Mouse (Mus musculus): ENCODE measurements at regions not wholly inside any gene's neighbourhood (a gene's known extent, or its start where the extent isn't known, plus 50 kb on each side); places are given as distances from the start of the nearest gene placed in this dataset.

DNA sequence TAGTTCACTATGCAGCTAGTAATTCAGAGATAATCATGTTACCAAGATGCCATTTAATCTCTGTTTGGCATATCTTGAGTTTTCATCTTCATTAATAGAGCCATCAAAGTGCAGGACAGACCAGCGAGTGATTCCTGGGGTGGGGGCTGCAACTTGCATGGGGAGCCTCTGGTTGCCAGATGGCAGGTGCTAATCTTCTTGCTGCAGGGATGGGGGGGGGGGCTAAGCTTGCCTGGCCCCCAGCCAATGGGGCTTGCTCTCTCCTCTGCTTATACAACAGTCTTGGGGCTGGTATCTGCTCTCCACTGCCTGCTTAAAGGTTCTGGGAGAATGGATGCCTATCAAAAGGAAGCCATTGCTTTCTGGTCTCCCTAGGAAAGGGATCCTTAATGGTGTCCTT lies 88.0 kb upstream of the Nr2f2 start:
- no peak for DNase-seq

DNA sequence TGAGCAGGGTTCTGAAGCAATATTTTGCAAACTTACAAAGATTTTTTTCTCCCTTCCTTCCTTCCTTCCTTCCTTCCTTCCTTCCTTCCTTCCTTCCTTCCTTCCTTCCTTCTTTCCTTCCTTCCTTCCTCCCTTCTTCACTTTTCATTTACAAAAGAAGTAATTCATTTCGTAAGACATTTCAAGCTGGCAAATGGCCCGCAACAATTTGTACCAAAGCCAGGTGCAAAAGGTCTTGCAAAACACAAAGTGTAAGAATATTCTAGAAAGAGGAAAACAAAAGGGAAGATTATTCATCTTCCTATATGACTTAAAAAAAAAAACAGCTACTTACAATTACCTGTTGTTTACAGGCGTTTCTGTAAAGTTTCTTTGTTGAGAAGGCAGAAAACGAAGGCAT lies 86.3 kb upstream of the Nr2f2 start:
- peak in 1 of 2 experiments; percentile 48 for DNase-seq

- DNase-seq, result no peak
Measured at GRCm38 (mm10) chr7:70438908-70439307, 72.4 kb upstream of the Nr2f2 start.

GRCm38 (mm10) chr7:70433838-70434237 lies 67.3 kb upstream of the Nr2f2 start:
- peak; percentile 48 to 52 for DNase-seq

DNA sequence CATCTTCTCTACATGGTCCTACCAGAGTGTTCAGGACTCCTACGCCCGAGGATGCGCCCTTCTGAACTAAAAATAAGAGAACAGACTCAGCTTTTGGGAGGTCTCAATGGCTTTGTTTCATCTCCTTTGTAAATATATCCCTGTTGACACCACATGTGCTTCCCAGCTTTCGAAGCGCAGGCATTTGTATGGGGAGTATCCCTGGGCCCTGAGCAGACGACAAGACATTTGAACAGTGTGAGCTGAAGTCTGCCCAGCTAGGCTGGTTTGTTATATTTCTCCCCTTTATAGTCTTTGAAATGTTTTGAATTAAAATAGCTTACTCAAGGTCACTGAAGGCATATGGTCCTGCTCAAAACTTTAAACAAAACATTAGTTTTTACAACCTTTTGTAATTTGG lies 66.8 kb upstream of the Nr2f2 start:
- DNase-seq, result no peak

DNA sequence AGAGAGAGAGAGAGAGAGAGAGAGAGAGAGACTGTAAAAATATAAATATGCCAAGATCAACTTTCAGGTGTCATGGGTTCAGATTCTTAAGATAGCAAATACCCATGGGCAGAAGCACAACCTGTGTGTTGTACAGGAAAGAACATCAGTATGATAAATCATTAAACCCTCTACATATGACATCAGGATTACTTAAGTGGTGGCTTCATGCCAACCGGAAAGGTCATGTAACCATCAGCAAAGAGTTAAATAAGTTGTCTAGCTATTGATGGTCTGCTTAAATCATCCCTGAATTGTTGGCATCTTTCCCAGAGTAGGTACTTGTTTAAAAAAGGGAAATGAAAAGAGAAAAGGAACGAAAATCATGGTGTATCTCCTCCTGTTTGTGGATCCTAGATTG lies 65.2 kb upstream of the Nr2f2 start:
- no peak for DNase-seq

DNA sequence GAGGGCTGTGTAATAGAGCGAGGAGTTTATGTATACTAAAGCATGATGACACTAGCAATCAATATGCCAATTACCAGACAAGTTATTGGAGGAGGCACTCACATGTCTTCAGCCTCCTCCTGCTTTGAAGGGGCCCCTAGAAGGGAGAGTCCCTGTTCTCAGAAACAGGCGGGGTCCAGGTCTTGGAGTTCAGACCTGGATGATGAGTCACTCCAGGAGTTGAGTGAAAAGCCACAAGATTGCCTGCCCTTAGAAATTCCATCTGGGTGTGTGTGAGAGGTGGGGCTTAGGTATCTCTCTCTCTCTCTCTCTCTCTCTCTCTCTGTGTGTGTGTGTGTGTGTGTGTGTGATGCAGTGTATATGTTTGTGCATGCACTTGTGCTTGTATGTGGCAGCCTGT lies 62.8 kb upstream of the Nr2f2 start:
- no peak for DNase-seq

- no peak for DNase-seq
Measured at GRCm38 (mm10) chr7:70424231-70424620, 57.7 kb upstream of the Nr2f2 start.

DNA sequence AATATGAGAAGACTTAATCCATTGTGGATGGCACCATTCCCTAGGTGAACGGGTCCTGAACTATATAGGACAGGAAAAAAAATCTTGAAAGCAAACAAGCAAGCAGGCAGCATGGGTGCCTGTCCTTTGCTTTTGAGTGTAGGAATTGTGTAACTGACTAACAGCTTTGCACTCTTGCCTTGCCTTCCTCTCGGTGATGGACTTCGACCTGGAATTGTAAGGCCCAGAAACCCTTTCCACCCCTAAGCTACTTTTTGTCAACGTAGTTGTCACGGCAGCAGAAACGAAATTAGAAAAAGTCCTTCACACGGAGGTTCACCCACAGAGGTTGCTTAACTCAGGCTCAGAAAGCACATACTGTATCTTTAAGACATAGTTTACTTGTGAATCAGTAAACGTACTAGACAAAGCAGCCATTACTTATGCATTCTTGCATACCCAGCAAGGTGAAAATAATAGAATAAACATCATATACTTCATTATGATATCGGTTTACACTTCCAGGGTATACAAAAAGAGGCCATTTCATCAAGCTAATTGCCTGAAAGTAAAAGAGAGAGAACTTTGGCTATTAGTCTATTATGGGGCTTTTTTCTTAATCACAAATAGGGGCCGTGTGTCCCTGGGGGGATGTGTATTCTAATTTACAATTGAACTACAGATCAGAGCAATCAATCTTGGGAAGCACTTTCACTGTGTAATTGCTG lies 57.1 kb upstream of the Nr2f2 start:
- DNase-seq, result peak; percentile 33 to 36

DNA sequence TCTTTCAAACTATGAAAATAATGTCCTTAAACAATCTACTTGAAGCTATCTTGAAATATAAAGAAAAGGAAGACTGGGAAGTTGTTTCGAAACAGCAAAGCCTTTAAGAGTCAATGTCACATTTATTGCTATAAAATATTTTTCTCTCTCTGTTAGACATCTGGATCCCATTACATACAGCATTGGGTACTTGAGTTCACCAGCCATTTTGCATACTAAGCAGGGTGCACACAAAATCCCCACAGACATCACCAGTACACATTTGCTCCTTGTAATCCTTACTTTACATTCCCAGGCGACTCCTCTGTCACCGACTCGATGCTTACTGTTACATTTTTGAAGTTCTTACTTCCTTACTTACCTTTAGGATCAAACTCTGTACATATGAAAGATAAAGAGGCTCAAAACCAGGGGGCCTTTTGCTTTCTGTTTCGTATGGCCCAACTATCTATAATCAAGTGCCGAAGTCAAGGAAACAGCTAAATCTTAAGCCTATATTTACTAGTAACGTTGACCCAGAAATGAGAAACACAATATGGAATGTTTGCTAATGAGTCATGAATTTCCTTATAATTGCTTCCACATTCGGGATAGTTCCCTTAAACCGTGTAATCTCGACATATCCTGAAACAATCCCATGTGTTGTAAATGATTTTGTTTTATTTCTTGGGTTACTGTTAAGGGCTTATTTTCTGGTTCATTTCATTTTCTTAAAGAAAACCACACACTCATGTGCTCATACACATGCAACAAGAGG lies 49.8 kb upstream of the Nr2f2 start:
- DNase-seq, result no peak

Data from kidney, postnatal 36 days (tissue).